Mouse (Mus musculus) megakaryocyte, embryonic 14.5 days (primary cell): ENCODE results near the gene Olfml1.

Experiments used
- FLI1 ChIP-seq: IDR thresholded peaks from 2 replicates; pipeline ENCODE4 v1.6.1; 2012; ENCODE audit warnings: low read length, inconsistent platforms, mixed read lengths
- GATA1 ChIP-seq: IDR thresholded peaks from 3 replicates; pipeline ENCODE4 v1.6.1; 2012; ENCODE audit warnings: mixed read lengths, low read length, inconsistent platforms, borderline replicate concordance

DNA sequence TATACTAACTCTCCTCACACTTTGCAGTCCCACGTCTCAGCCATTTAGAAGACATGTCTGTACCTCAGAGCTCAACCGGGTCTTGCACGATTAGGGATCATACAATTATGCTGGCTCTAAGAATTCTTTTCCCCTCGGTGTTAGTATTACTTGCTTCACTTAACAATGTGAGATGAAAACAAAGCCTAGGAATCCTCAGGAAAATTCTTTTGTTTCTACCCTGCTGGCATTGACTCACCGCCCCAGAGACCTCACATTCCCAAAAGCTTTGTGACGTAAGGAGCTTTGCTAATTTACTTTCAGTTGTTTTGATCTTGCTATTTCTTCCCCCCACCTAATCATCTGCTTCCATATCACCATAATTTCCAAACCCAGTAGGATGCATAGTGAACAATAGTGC lies 30.7 kb upstream of the Olfml1 start:
- TF ChIP-seq GATA1 (no peak), FLI1 (no peak)
